9 mouse cellular contexts compared by ENCODE assay signal in the genomic region with DNA sequence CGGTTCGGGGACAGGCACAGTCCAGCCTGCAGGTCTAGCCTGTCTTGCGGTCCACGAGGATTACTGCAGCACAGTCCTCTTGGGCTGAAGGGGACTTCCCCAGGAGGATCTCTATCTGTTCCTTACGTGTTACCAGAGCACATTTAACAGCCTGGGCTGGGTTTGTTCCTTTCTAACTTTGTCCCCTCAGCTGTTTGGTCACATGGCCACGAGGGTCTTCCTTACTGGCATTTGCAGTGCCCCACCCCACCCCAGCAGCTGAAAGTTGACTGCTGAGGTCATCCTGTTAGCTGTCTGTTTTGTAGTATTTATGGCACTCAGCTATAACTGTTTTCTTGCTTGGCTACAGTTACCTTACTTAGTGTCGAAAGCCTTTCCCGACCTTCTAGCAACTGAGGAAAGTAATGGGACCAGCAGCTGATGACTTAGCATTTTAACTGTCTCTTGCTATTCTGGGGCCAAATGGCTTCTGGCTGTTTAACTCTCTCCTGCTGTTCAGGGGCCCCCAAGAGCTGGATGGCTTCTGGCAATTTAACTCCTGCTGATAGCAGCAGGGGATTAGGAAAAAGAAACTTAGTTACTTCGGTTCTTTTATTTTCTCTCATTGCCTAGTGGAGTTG. TPM values are rescaled to one million over a fixed set of nuclear protein-coding genes. Genes with fewer than 3 reads are reported as not detected.
DNase-seq lines count a peak whose midpoint lies in the region; ATAC-seq and TF ChIP-seq lines count a peak whose summit lies in the region.
"Had no signal": no experiment of that assay in that cellular context is flagged by ENCODE, and none has a peak within 500 bp of the region (broad histone marks: within the 10 kb centered on the region; RNA-seq: fewer than 3 reads in every experiment).

No protein-coding gene starts in this region.

- H3K27me3 ChIP-seq in kidney, embryonic 14.5 days (ENCODE audit: control insufficient read depth, insufficient read depth, low read length), result no peaks in the 10 kb centered on the region
- H3K27me3 ChIP-seq in intestine, embryonic 16.5 days (replicated peaks; ENCODE audit: control insufficient read depth, insufficient read depth, low read length), result no peaks in the 10 kb centered on the region
- no peaks in the 10 kb centered on the region for H3K27me3 ChIP-seq in cerebellum, adult 2 months (ENCODE audit: control insufficient read depth, insufficient read depth, low read length)

- no peaks in the 10 kb centered on the region for H3K9me3 ChIP-seq in kidney, embryonic 14.5 days (ENCODE audit: control insufficient read depth, low read length)
- H3K9me3 ChIP-seq in intestine, embryonic 16.5 days (ENCODE audit: control insufficient read depth, low read length), result no peaks in the 10 kb centered on the region

- no peaks in the 10 kb centered on the region for H3K4me1 ChIP-seq in kidney, embryonic 14.5 days (ENCODE audit: control insufficient read depth, insufficient read depth, low read length)
- peaks cover 6% of the 10 kb centered on the region; the same call in 1 of the 2 replicates for H3K4me1 ChIP-seq in intestine, embryonic 16.5 days (ENCODE audit: control insufficient read depth, insufficient read depth, low read length)
- no peaks in the 10 kb centered on the region for H3K4me1 ChIP-seq in cerebellum, adult 2 months (ENCODE audit: control insufficient read depth, insufficient read depth, low read length)

- TF ChIP-seq POLR2A in cerebellum, adult 2 months (IDR thresholded peaks at IDR 0.05; ENCODE audit: borderline replicate concordance, insufficient read depth, low read length), result no peak

- no peaks in the 10 kb centered on the region for H3K36me3 ChIP-seq in kidney, embryonic 14.5 days (ENCODE audit: control insufficient read depth, insufficient read depth, low read length)
- no peaks in the 10 kb centered on the region for H3K36me3 ChIP-seq in intestine, embryonic 16.5 days (ENCODE audit: control insufficient read depth, insufficient read depth, low read length)

- no peak overlapping the region for H3K27ac ChIP-seq in kidney, embryonic 14.5 days (ENCODE audit: low read depth, low read length)
- no peak overlapping the region for H3K27ac ChIP-seq in intestine, embryonic 16.5 days (ENCODE audit: low read length)
- no peak overlapping the region for H3K27ac ChIP-seq in cerebellum, adult 2 months (ENCODE audit: insufficient read depth, low read length)

- H3K4me3 ChIP-seq in kidney, embryonic 14.5 days (ENCODE audit: low read length), result no peak overlapping the region
- H3K4me3 ChIP-seq in intestine, embryonic 16.5 days (ENCODE audit: low read length), result no peak overlapping the region
- H3K4me3 ChIP-seq in cerebellum, adult 2 months (replicated peaks; ENCODE audit: insufficient read depth, low read depth, low read length), result no peak overlapping the region

- H3K9ac ChIP-seq in kidney, embryonic 14.5 days (ENCODE audit: low read depth, low read length), result 0 out of 2 replicates have a peak overlapping the region, but pooled peaks have one; percentile 12
- H3K9ac ChIP-seq in intestine, embryonic 16.5 days (ENCODE audit: low read depth, low read length), result no peak overlapping the region

- no peak for TF ChIP-seq CTCF in cerebellum, adult 2 months (IDR thresholded peaks at IDR 0.05; ENCODE audit: borderline replicate concordance, insufficient read depth, low read depth, low read length)

- DNase-seq in kidney, adult 8-10 months, result no peak
- peak; percentile 29 for DNase-seq in NIH3T3 (ENCODE audit: low read depth)
- peak; percentile 26 for DNase-seq in skeletal muscle tissue, adult 2 months (ENCODE audit: low read depth, low spot score)
- no peak for DNase-seq in layer of hippocampus, postnatal 14 days (ENCODE audit: low spot score in 2 of 2)
- DNase-seq in ovary, postnatal 36 days (ENCODE audit: low spot score), result no peak
- DNase-seq in cerebellum, adult 2 months, result no peak
- DNase-seq: cerebellum, postnatal 36 days had no signal

- WGBS in kidney, embryonic 14.5 days, result 24% methylated on average over 9 of the region's 9 CpGs
- WGBS in intestine, embryonic 16.5 days, result 23% methylated on average over 9 of the region's 9 CpGs
- WGBS in cerebellum, adult 2 months, result 29% methylated on average over 9 of the region's 9 CpGs

- ATAC-seq in kidney, embryonic 14.5 days (ENCODE audit: low FRiP score, low TSS enrichment), result no peak
- ATAC-seq in intestine, embryonic 16.5 days, result peak; percentile 21; the same call in 1 of the 2 replicates

- H3K4me2 ChIP-seq in kidney, embryonic 14.5 days (replicated peaks; ENCODE audit: low read depth, low read length), result no peak overlapping the region
- 0 out of 2 replicates have a peak overlapping the region, but pooled peaks have one; percentile 12 for H3K4me2 ChIP-seq in intestine, embryonic 16.5 days (ENCODE audit: low read depth, low read length)

RNA-seq across cellular contexts. Expression of gene Irgm2, which starts 11.8 kb away (rescaled TPM):
- 0.84 and 1.9 TPM in 2 replicates for polyA plus RNA-seq in kidney, embryonic 14.5 days (2014; fragmentation: Nextera tagmentation; extraction: Ambion mirVana)
- polyA plus RNA-seq in intestine, embryonic 16.5 days (2015; fragmentation: Nextera tagmentation; extraction: Ambion mirVana), result 3.6 and 4.3 TPM in 2 replicates
- total RNA-seq in layer of hippocampus, postnatal 14 days (2021), result 1 to 10 TPM; 1.7 to 1.9 TPM
- polyA plus RNA-seq in cerebellum, adult 2 months (2012; rRNA removed), result 3.2 and 3.4 TPM in 2 replicates

RNA-seq across cellular contexts. Expression of gene Igtp, which starts 11.8 kb away (rescaled TPM):
- 3.3 and 4.2 TPM in 2 replicates for polyA plus RNA-seq in kidney, embryonic 14.5 days (2014; fragmentation: Nextera tagmentation; extraction: Ambion mirVana)
- polyA plus RNA-seq in intestine, embryonic 16.5 days (2015; fragmentation: Nextera tagmentation; extraction: Ambion mirVana), result 4.5 and 4.6 TPM in 2 replicates
- total RNA-seq in layer of hippocampus, postnatal 14 days (2021), result 1 to 10 TPM in 1 of 2 experiments, under 1 TPM in 1; 0.97 to 1.3 TPM
- 3.3 and 4.9 TPM in 2 replicates for polyA plus RNA-seq in cerebellum, adult 2 months (2012; rRNA removed)

RNA-seq across cellular contexts. Expression of gene Mrpl22, which starts 39.7 kb away (rescaled TPM):
- polyA plus RNA-seq in kidney, embryonic 14.5 days (2014; fragmentation: Nextera tagmentation; extraction: Ambion mirVana), result 137 and 186 TPM in 2 replicates
- polyA plus RNA-seq in intestine, embryonic 16.5 days (2015; fragmentation: Nextera tagmentation; extraction: Ambion mirVana), result 114 and 125 TPM in 2 replicates
- 10 to 100 TPM; 30.7 to 34.4 TPM for total RNA-seq in layer of hippocampus, postnatal 14 days (2021)
- 62.0 and 66.5 TPM in 2 replicates for polyA plus RNA-seq in cerebellum, adult 2 months (2012; rRNA removed)

RNA-seq across cellular contexts. Expression of gene Gemin5, which starts 42.8 kb away (rescaled TPM):
- 27.1 and 35.7 TPM in 2 replicates for polyA plus RNA-seq in kidney, embryonic 14.5 days (2014; fragmentation: Nextera tagmentation; extraction: Ambion mirVana)
- 11.7 and 11.8 TPM in 2 replicates for polyA plus RNA-seq in intestine, embryonic 16.5 days (2015; fragmentation: Nextera tagmentation; extraction: Ambion mirVana)
- total RNA-seq in layer of hippocampus, postnatal 14 days (2021), result 10 to 100 TPM; 17.7 to 20.3 TPM
- 8.7 and 9.1 TPM in 2 replicates for polyA plus RNA-seq in cerebellum, adult 2 months (2012; rRNA removed)

Comparison
In these comparisons a context has a peak if more than half of its experiments do, and no peak if none do; other contexts are left out.
1. DNase-seq: peak in NIH3T3 (single experiment) and skeletal muscle tissue, adult 2 months (single experiment); none in kidney, adult 8-10 months (0 of 2), layer of hippocampus, postnatal 14 days (0 of 2), ovary, postnatal 36 days (single experiment) and cerebellum, adult 2 months (0 of 2).